Mouse (Mus musculus): ENCODE results near the gene Pik3ca.

GRCm38 (mm10) chr3:32495856-32496710 is 98.6 kb downstream of the Pik3ca start:
- no peak for TF ChIP-seq POLR2A (IDR thresholded peaks at IDR 0.05; ENCODE audit: borderline replicate concordance, control insufficient read depth, low read depth, low read length)
- no peak for TF ChIP-seq CTCF (IDR thresholded peaks at IDR 0.05; ENCODE audit: control insufficient read depth, insufficient read depth, low read length)
